Mouse (Mus musculus): ENCODE results near the gene Agtpbp1.

DNA sequence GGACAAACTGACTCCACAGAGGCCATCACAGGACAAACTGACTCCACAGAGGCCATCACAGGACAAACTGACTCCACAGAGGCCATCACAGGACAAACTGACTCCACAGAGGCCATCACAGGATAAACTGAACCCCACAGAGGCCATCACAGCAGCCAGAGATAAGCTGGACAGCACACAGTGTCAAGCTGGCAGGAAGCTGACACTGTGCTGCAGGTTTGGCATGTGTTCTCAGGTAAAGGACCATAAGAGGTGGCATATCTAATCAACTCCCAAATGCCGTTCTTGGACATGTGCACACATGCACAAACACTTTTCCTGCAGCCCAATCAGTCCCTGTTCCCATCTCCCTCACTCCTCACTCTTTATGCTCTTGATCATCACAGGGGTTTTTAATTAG lies 78.6 kb downstream of the Agtpbp1 start:
- TF ChIP-seq POLR2A (IDR thresholded peaks at IDR 0.05; ENCODE audit: control insufficient read depth, low read depth, low read length) = no peak
- no peak for TF ChIP-seq CTCF (IDR thresholded peaks at IDR 0.05; ENCODE audit: control insufficient read depth, insufficient read depth, insufficient replicate concordance, low read depth, low read length)
